Comparison of ENCODE assay signal across 7 mouse cellular contexts in the genomic region with DNA sequence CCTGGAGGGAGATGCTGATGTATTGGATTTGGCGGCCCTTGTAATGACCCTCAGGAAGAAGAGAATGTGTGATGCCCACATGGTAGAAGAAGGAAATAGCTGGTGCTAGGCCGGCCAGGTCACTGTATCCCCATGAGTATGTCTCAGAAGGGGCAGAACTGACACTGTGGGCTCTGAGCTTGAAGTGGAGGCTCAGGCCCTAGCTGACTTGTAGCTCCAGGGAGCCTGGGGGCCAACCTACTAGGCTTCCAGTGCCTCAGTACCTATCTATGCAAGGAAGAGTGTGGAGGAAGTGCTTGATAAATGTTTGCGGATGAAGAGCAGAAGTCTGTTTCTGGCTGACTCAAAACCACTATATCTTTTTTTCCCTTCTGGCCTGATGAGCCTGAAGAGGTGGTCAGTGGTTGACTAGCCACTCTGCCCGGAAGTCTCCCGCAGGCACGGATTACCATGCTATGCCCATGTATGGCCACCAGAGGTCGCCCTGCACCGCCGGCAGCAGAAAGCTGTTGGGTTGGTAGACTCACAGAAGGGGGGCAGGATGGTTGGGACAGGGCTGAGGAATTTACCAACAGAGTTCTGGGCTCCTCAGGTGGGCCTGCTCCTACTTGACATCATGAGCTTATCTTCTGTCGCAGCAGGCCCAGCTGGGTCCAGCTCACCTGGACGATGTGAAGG. TPM values are rescaled to one million over a fixed set of nuclear protein-coding genes. Genes with fewer than 3 reads are reported as not detected.
DNase-seq lines count a peak whose midpoint lies in the region; ATAC-seq and TF ChIP-seq lines count a peak whose summit lies in the region.

No protein-coding gene starts in this region.

- H3K27me3 ChIP-seq in Patski: no peaks in the 10 kb centered on the region
- no peaks in the 10 kb centered on the region for H3K27me3 ChIP-seq in cerebellum, adult 2 months (ENCODE audit: control insufficient read depth, insufficient read depth, low read length)
- no peaks in the 10 kb centered on the region for H3K27me3 ChIP-seq in limb, embryonic 10.5 days (ENCODE audit: low read depth, poor library complexity, severe bottlenecking)
- no peaks in the 10 kb centered on the region for H3K27me3 ChIP-seq in midbrain, embryonic 15.5 days (replicated peaks)

- no peak overlapping the region for H3K27ac ChIP-seq in cerebellum, adult 2 months (ENCODE audit: insufficient read depth, low read length)
- H3K27ac ChIP-seq in limb, embryonic 10.5 days: no peak overlapping the region
- H3K27ac ChIP-seq in midbrain, embryonic 15.5 days: no peak overlapping the region

- H3K9ac ChIP-seq in midbrain, embryonic 15.5 days: no peak overlapping the region

- no peak for TF ChIP-seq CTCF in Patski (IDR thresholded peaks at IDR 0.05)
- TF ChIP-seq CTCF in cerebellum, adult 2 months (IDR thresholded peaks at IDR 0.05; ENCODE audit: borderline replicate concordance, insufficient read depth, low read depth, low read length): peak; percentile 97

- 24% methylated on average over 11 of the region's 11 CpGs for WGBS in cerebellum, adult 2 months
- 24% methylated on average over 11 of the region's 11 CpGs for WGBS in limb, embryonic 10.5 days
- WGBS in midbrain, embryonic 15.5 days: 26% methylated on average over 11 of the region's 11 CpGs

- 0 out of 2 replicates have a peak, but pooled peaks cover 2% of the 10 kb centered on the region for H3K4me1 ChIP-seq in cerebellum, adult 2 months (ENCODE audit: control insufficient read depth, insufficient read depth, low read length)
- peaks cover 19% of the 10 kb centered on the region for H3K4me1 ChIP-seq in limb, embryonic 10.5 days
- H3K4me1 ChIP-seq in midbrain, embryonic 15.5 days: peaks cover 3% of the 10 kb centered on the region; the same call in 1 of the 2 replicates

- H3K4me2 ChIP-seq in midbrain, embryonic 15.5 days: no peak overlapping the region

- no peaks in the 10 kb centered on the region for H3K36me3 ChIP-seq in limb, embryonic 10.5 days
- no peaks in the 10 kb centered on the region for H3K36me3 ChIP-seq in midbrain, embryonic 15.5 days (replicated peaks)

- POLR2A ChIA-PET in Patski (lab: Charles Lee): interaction anchor here (1.5 kb wide), 1 partner anchor 22 kb away, joined by 6 read pairs; no protein-coding TSS in a partner anchor

- no peak for TF ChIP-seq POLR2A in cerebellum, adult 2 months (IDR thresholded peaks at IDR 0.05; ENCODE audit: borderline replicate concordance, insufficient read depth, low read length)

- H3K9me3 ChIP-seq in limb, embryonic 10.5 days (replicated peaks): no peaks in the 10 kb centered on the region
- no peaks in the 10 kb centered on the region for H3K9me3 ChIP-seq in midbrain, embryonic 15.5 days

- no peak for DNase-seq in Patski (ENCODE audit: low read depth, low spot score)
- peak; percentile 82 to 87 for DNase-seq in cerebellum, adult 2 months
- DNase-seq in forelimb bud, embryonic 11.5 days (ENCODE audit: low read depth, low spot score): peak; percentile 59
- DNase-seq in limb, embryonic 10.5 days (ENCODE audit: low spot score): peak; percentile 87
- DNase-seq in spleen, adult 18-20 months: peak; percentile 57 to 74

- in situ Hi-C loops in Patski (cut with MboI; ENCODE audit: low pct_unique_long_range_greater_than_20kb): no loop called here

- CTCF ChIA-PET in Patski (lab: Charles Lee): interaction anchor here (0.9 to 2.8 kb wide), 12 partner anchors 10 to 188 kb away, joined by 3 to 16 read pairs (median 4); a partner anchor contains a TSS

- ATAC-seq in Patski: peak; percentile 68
- ATAC-seq in inflammation-experienced regulatory T-cells, adult 6 months: peak; percentile 73
- ATAC-seq in midbrain, embryonic 15.5 days (replicated peaks): peak; percentile 57

- no peak overlapping the region for H3K4me3 ChIP-seq in cerebellum, adult 2 months (replicated peaks; ENCODE audit: insufficient read depth, low read depth, low read length)
- no peak overlapping the region for H3K4me3 ChIP-seq in limb, embryonic 10.5 days
- no peak overlapping the region for H3K4me3 ChIP-seq in midbrain, embryonic 15.5 days

RNA-seq across cellular contexts. Expression of a gene that starts 10.5 kb away (rescaled TPM):
- 69.6 TPM for polyA plus RNA-seq in Patski (2021)
- 42.7 and 45.2 TPM in 2 replicates for polyA plus RNA-seq in cerebellum, adult 2 months (2012; rRNA removed)
- 10 to 100 TPM; 10.5 to 15.4 (median 12.4) TPM for polyA plus RNA-seq in inflammation-experienced regulatory T-cells, adult 6 months (2017; shearing (Covaris generic))
- 2.8 and 3.8 TPM in 2 replicates for polyA plus RNA-seq in limb, embryonic 10.5 days (2016; fragmentation: Nextera tagmentation; extraction: Ambion mirVana)
- 7.6 and 9.3 TPM in 2 replicates for polyA plus RNA-seq in midbrain, embryonic 15.5 days (2015; fragmentation: Nextera tagmentation; extraction: Ambion mirVana)

RNA-seq across cellular contexts. Expression of a gene that starts 24.8 kb away (rescaled TPM):
- 76.8 TPM for polyA plus RNA-seq in Patski (2021)
- polyA plus RNA-seq in cerebellum, adult 2 months (2012; rRNA removed): 55.1 and 56.7 TPM in 2 replicates
- polyA plus RNA-seq in inflammation-experienced regulatory T-cells, adult 6 months (2017; shearing (Covaris generic)): 1 to 10 TPM; 6.5 to 9.4 (median 8.6) TPM
- 62.2 and 70.4 TPM in 2 replicates for polyA plus RNA-seq in limb, embryonic 10.5 days (2016; fragmentation: Nextera tagmentation; extraction: Ambion mirVana)
- polyA plus RNA-seq in midbrain, embryonic 15.5 days (2015; fragmentation: Nextera tagmentation; extraction: Ambion mirVana): 80.6 and 81.1 TPM in 2 replicates

RNA-seq across cellular contexts. Expression of a gene that starts 51.7 kb away (rescaled TPM):
- polyA plus RNA-seq in Patski (2021): 6.6 TPM
- 88.0 and 100 TPM in 2 replicates for polyA plus RNA-seq in cerebellum, adult 2 months (2012; rRNA removed)
- polyA plus RNA-seq in inflammation-experienced regulatory T-cells, adult 6 months (2017; shearing (Covaris generic)): 1 to 10 TPM in 1 of 3 experiments, under 1 TPM in 1, not detected in 1; 0.15 to 1.1 TPM
- polyA plus RNA-seq in limb, embryonic 10.5 days (2016; fragmentation: Nextera tagmentation; extraction: Ambion mirVana): 0.55 and 0.65 TPM in 2 replicates
- 52.0 and 54.8 TPM in 2 replicates for polyA plus RNA-seq in midbrain, embryonic 15.5 days (2015; fragmentation: Nextera tagmentation; extraction: Ambion mirVana)
